Comparison of ENCODE assay signal across 20 mouse cellular contexts in the genomic region with DNA sequence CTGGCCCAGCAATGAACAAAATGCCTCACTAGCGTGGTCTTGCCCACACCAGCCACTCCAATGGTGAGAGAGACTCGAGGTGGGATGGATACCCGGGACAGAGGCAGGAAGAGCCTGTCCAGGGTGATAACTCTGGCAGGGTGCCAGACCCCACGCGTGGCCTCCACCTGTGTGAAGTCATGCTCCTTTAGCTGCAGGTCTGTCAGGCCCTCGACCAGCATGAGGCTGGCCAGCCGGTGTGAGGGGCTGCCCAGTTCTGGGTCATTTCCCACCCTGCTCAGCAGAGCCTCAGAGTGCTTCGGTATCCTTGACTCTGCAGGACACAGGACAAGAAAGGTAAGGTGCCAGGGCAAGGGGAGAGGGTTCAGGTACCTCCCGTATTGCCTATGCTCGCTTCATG. TPM values are rescaled to one million over a fixed set of nuclear protein-coding genes. Genes with fewer than 3 reads are reported as not detected.
DNase-seq lines count a peak whose midpoint lies in the region; ATAC-seq lines count a peak whose summit lies in the region.
"Had no signal": no experiment of that assay in that cellular context is flagged by ENCODE, and none has a peak within 500 bp of the region (broad histone marks: within the 10 kb centered on the region; RNA-seq: fewer than 3 reads in every experiment).

No protein-coding gene starts in this region.

- no peaks in the 10 kb centered on the region for H3K27me3 ChIP-seq in heart, embryonic 12.5 days (replicated peaks)
- H3K27me3 ChIP-seq in lung, embryonic 15.5 days = no peaks in the 10 kb centered on the region
- H3K27me3 ChIP-seq in forebrain, embryonic 14.5 days (replicated peaks; ENCODE audit: control insufficient read depth, insufficient read depth, low read length) = no peaks in the 10 kb centered on the region
- H3K27me3 ChIP-seq: forebrain, embryonic 12.5 days; heart, embryonic 15.5 days; hindbrain, embryonic 12.5 days; limb, embryonic 15.5 days; neural tube, embryonic 13.5 days had no signal

- no peak for DNase-seq in heart, postnatal 25 days (ENCODE audit: low spot score)
- DNase-seq in lung, postnatal 14 days = no peak
- peak; percentile 47 to 59 for DNase-seq in cerebellum, postnatal 14 days
- no peak for DNase-seq in forebrain, embryonic 14.5 days (ENCODE audit: low spot score)
- no peak for DNase-seq in frontal cortex, postnatal 10 days (ENCODE audit: low spot score in 2 of 2)
- DNase-seq: adrenal gland, postnatal 36 days; embryo, embryonic 11 days; lung, adult 18-20 months; right cerebral cortex, postnatal 14 days; thymus, adult 2 months had no signal

- H3K9ac ChIP-seq in heart, embryonic 12.5 days = no peak overlapping the region
- H3K9ac ChIP-seq in lung, embryonic 15.5 days = no peak overlapping the region
- H3K9ac ChIP-seq in forebrain, embryonic 14.5 days (ENCODE audit: low read length) = no peak overlapping the region
- H3K9ac ChIP-seq: forebrain, embryonic 12.5 days; heart, embryonic 15.5 days; hindbrain, embryonic 12.5 days; limb, embryonic 15.5 days; neural tube, embryonic 13.5 days had no signal

- no peaks in the 10 kb centered on the region for H3K4me1 ChIP-seq in heart, embryonic 12.5 days (replicated peaks)
- H3K4me1 ChIP-seq in lung, embryonic 15.5 days = no peaks in the 10 kb centered on the region
- H3K4me1 ChIP-seq in forebrain, embryonic 14.5 days (ENCODE audit: control insufficient read depth, insufficient read depth, low read length) = no peaks in the 10 kb centered on the region
- H3K4me1 ChIP-seq: forebrain, embryonic 12.5 days; heart, embryonic 15.5 days; hindbrain, embryonic 12.5 days; limb, embryonic 15.5 days; neural tube, embryonic 13.5 days had no signal

- H3K9me3 ChIP-seq in heart, embryonic 12.5 days (replicated peaks) = no peaks in the 10 kb centered on the region
- no peaks in the 10 kb centered on the region for H3K9me3 ChIP-seq in lung, embryonic 15.5 days
- no peaks in the 10 kb centered on the region for H3K9me3 ChIP-seq in forebrain, embryonic 14.5 days (replicated peaks; ENCODE audit: control insufficient read depth, low read length)
- H3K9me3 ChIP-seq: forebrain, embryonic 12.5 days; heart, embryonic 15.5 days; hindbrain, embryonic 12.5 days; limb, embryonic 15.5 days; neural tube, embryonic 13.5 days had no signal

- WGBS in heart, embryonic 12.5 days = 76% methylated on average over 10 of the region's 10 CpGs
- WGBS in lung, embryonic 15.5 days = 69% methylated on average over 10 of the region's 10 CpGs
- 85% methylated on average over 10 of the region's 10 CpGs for WGBS in forebrain, embryonic 14.5 days

- H3K4me2 ChIP-seq in heart, embryonic 12.5 days = no peak overlapping the region
- no peak overlapping the region for H3K4me2 ChIP-seq in lung, embryonic 15.5 days
- H3K4me2 ChIP-seq in forebrain, embryonic 14.5 days (ENCODE audit: low read length) = no peak overlapping the region
- H3K4me2 ChIP-seq: forebrain, embryonic 12.5 days; heart, embryonic 15.5 days; hindbrain, embryonic 12.5 days; limb, embryonic 15.5 days; midbrain, embryonic 11.5 days; neural tube, embryonic 13.5 days had no signal

- H3K4me3 ChIP-seq in heart, embryonic 12.5 days = no peak overlapping the region
- H3K4me3 ChIP-seq in lung, embryonic 15.5 days = no peak overlapping the region
- H3K4me3 ChIP-seq in forebrain, embryonic 14.5 days (ENCODE audit: low read depth, low read length) = no peak overlapping the region
- H3K4me3 ChIP-seq: forebrain, embryonic 12.5 days; heart, embryonic 15.5 days; hindbrain, embryonic 12.5 days; limb, embryonic 15.5 days; neural tube, embryonic 13.5 days had no signal

- intact Hi-C loops in heart, postnatal 25 days (cut with DNase I) = no loop called here

- no peaks in the 10 kb centered on the region for H3K36me3 ChIP-seq in heart, embryonic 12.5 days
- H3K36me3 ChIP-seq in lung, embryonic 15.5 days = no peaks in the 10 kb centered on the region
- no peaks in the 10 kb centered on the region for H3K36me3 ChIP-seq in forebrain, embryonic 14.5 days (ENCODE audit: control insufficient read depth, insufficient read depth, low read length)
- H3K36me3 ChIP-seq: forebrain, embryonic 12.5 days; heart, embryonic 15.5 days; hindbrain, embryonic 12.5 days; limb, embryonic 15.5 days; neural tube, embryonic 13.5 days had no signal

- no peak overlapping the region for H3K27ac ChIP-seq in heart, embryonic 12.5 days (ENCODE audit: poor library complexity, severe bottlenecking)
- no peak overlapping the region for H3K27ac ChIP-seq in lung, embryonic 15.5 days
- no peak overlapping the region for H3K27ac ChIP-seq in forebrain, embryonic 14.5 days (ENCODE audit: low read depth, low read length)
- H3K27ac ChIP-seq: forebrain, embryonic 12.5 days; heart, embryonic 15.5 days; hindbrain, embryonic 12.5 days; limb, embryonic 15.5 days; macrophage; neural tube, embryonic 13.5 days had no signal

- peak; percentile 18; the same call in 1 of the 2 replicates for ATAC-seq in heart, embryonic 12.5 days (ENCODE audit: insufficient number of reproducible peaks, low FRiP score)
- 0 out of 2 replicates have a peak, but pooled peaks have one; percentile 31 for ATAC-seq in lung, embryonic 15.5 days (ENCODE audit: borderline replicate concordance, extremely low read depth, low FRiP score, low TSS enrichment)
- ATAC-seq in forebrain, embryonic 14.5 days = no peak
- ATAC-seq: inflammation-experienced regulatory T-cells, adult 6 months had no signal

RNA-seq across cellular contexts. Expression of a gene that starts 11.4 kb away (rescaled TPM):
- polyA plus RNA-seq in heart, embryonic 12.5 days (2016; fragmentation: Nextera tagmentation; extraction: Ambion mirVana) = 1.6 TPM in 2 replicates
- 1 to 10 TPM; 1.1 to 1.6 TPM for total RNA-seq in heart, postnatal 25 days (2021)
- polyA plus RNA-seq in lung, embryonic 15.5 days (2015; fragmentation: Nextera tagmentation; extraction: Ambion mirVana) = 1.9 and 2.0 TPM in 2 replicates
- 0.60 and 0.73 TPM in 2 replicates for polyA plus RNA-seq in forebrain, embryonic 14.5 days (2014; fragmentation: Nextera tagmentation; extraction: Ambion mirVana)

RNA-seq across cellular contexts. Expression of a gene that starts 38.6 kb away (rescaled TPM):
- polyA plus RNA-seq in heart, embryonic 12.5 days (2016; fragmentation: Nextera tagmentation; extraction: Ambion mirVana) = 14.8 and 18.2 TPM in 2 replicates
- total RNA-seq in heart, postnatal 25 days (2021) = 1 to 10 TPM; 9.0 to 9.1 TPM
- polyA plus RNA-seq in lung, embryonic 15.5 days (2015; fragmentation: Nextera tagmentation; extraction: Ambion mirVana) = 17.1 and 18.1 TPM in 2 replicates
- polyA plus RNA-seq in forebrain, embryonic 14.5 days (2014; fragmentation: Nextera tagmentation; extraction: Ambion mirVana) = 19.9 and 35.2 TPM in 2 replicates

RNA-seq across cellular contexts. Expression of a gene that starts 56.4 kb away (rescaled TPM):
- 13.5 and 16.6 TPM in 2 replicates for polyA plus RNA-seq in heart, embryonic 12.5 days (2016; fragmentation: Nextera tagmentation; extraction: Ambion mirVana)
- total RNA-seq in heart, postnatal 25 days (2021) = 10 to 100 TPM in 1 of 2 experiments, 1 to 10 TPM in 1; 9.1 to 11.8 TPM
- 21.7 and 25.6 TPM in 2 replicates for polyA plus RNA-seq in lung, embryonic 15.5 days (2015; fragmentation: Nextera tagmentation; extraction: Ambion mirVana)
- 35.1 and 35.6 TPM in 2 replicates for polyA plus RNA-seq in forebrain, embryonic 14.5 days (2014; fragmentation: Nextera tagmentation; extraction: Ambion mirVana)

RNA-seq across cellular contexts. Expression of a gene that starts 56.5 kb away (rescaled TPM):
- 6.5 and 7.9 TPM in 2 replicates for polyA plus RNA-seq in heart, embryonic 12.5 days (2016; fragmentation: Nextera tagmentation; extraction: Ambion mirVana)
- 1 to 10 TPM; 3.0 to 3.7 TPM for total RNA-seq in heart, postnatal 25 days (2021)
- polyA plus RNA-seq in lung, embryonic 15.5 days (2015; fragmentation: Nextera tagmentation; extraction: Ambion mirVana) = 8.7 and 8.9 TPM in 2 replicates
- polyA plus RNA-seq in forebrain, embryonic 14.5 days (2014; fragmentation: Nextera tagmentation; extraction: Ambion mirVana) = 9.6 and 10.0 TPM in 2 replicates

Comparison
In these comparisons a context has a peak if more than half of its experiments do, and no peak if none do; other contexts are left out.
1. DNase-seq: peak in cerebellum, postnatal 14 days (2 of 2); none in heart, postnatal 25 days (single experiment), lung, postnatal 14 days (single experiment), forebrain, embryonic 14.5 days (single experiment) and frontal cortex, postnatal 10 days (0 of 2).